Mouse (Mus musculus): ENCODE data around the gene Masp1. TPM values are rescaled to one million over a fixed set of nuclear protein-coding genes. Genes with fewer than 3 reads are reported as not detected.

The Masp1 gene
- polyA plus RNA-seq, 3 experiments from 2014 or later, result not detected

DNA sequence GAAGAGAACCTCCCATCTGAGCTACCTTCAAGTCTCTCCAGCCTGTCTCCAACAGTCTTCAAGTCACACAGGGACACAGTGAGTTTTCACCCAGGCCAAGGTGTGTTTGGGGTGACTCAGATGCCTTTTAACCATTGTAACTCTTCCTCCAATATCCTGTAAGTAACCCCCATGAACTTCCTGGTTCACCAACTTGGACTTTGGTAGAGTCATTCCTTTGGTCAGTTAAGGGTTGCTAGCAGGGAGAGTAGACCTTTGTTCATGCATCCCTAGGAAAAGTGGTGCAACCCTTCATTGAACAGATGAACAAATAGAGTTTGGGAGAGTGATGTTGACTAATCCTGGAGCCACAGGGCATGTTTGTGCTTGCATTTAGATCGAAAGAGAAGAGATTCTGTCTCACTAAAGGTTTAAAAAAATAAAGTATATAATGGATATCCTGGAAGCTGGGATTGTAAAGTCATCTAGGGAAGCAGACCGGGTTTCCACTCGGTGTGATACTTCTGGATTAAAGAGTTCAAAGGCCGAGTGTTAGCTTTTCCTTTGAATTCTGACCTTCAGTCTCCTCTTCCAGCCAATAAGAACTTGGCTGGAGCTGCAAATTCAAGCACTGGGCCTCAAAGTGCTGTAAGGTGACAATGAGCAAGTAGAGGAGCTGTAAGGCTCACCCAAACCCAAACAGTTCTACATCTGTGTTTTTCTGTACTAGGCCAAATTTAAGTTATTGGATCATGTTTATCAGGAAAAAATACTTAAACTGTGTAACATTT lies 9.3 kb downstream of the Masp1 start:
- ATAC-seq, result no peak

DNA sequence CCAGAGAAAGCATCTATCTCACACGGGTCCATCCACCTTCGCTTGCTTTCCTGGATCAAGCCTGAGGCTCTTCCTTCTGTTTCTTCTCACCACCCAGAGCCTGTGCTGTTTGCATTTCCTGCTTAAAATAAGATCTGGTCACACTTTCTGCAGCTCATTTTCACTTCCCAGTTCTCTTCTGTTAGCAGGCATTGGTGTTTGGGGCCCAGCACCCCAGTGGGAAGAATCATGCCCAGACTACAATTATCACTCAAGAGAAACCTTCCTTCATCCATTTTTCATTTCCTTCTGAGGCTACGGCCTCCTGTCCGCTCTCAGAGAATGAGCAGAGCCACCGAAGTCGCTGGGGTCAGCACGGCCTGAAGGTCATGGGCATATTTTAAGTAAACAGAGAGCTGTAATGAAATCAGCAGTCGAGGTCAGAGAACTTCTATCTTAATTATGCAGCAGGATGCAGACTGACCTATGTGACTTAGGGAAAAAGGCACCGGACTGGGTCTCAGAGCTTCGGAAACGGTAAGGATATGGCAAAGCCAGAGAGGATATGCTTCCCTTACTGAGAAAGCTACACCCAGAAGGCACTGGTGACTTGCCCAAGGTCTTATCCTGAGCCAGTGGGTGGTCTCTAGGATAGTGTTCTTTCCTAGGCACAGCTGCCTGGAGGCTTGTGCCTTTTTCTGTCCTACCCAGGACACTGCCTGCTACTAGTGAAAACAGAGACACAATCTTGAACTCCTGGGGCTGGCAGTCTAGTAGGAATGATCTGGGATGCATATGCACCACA lies 14.5 kb downstream of the Masp1 start:
- ATAC-seq, result no peak

DNA sequence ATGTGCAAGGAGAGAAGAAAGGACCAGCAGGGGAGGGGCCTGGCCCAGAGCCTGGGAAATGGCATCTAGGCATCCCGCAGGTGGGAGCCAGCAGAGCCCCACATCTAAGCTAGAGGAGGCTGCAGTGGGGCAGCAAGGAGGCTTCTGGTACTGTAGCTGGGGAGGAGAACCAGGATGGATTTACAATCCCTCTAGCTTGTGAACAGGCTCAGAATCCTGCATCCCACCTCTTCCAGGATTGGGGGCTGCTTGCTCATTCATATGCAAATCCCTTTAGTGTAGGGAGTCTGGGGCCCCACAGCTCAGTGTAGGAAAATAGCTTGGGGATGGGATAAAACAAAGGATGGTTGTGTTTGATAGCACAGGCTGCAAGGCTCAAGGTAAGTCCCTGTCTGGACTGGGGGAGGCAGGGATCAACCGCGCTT lies 16.3 kb downstream of the Masp1 start:
- ATAC-seq, result no peak

DNA sequence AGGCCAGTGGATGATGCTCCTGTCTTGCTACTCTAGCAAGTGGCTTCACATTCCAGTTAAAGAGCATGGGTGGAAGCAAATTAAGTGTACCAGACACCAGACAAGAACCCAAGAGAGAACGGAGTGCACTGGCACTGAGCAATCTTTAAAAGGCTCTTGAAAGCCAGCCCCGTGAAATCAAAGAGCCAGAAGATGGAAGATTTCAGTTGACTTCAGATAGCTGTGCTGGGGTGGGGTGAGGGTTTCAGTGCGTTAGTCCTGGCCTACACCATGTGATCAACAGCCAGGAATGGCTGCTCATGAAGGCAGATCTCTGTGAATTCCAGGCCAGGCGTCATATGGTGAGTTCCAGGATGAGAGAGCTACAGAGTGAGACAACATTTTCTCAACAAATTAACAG lies 17.3 kb downstream of the Masp1 start:
- ATAC-seq, result no peak

DNA sequence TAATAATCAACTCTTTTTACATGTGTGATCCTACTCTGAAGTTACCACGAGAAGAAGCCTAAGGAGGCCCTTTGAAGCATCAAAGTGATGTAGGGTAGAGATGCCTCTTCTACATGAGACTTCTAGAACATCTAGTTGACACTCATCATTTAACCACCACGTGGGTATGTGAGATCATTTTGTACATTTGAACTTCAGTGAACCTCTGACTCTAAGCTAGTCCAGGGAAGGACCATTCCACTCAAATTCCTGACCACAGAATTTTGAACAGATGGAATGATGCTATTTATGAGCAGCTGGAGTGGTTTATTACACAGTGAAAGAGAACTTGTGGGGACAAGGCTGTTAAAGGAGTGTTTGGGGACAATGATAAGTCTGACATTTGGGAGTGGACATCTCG lies 18.1 kb downstream of the Masp1 start:
- ATAC-seq, result no peak

DNA sequence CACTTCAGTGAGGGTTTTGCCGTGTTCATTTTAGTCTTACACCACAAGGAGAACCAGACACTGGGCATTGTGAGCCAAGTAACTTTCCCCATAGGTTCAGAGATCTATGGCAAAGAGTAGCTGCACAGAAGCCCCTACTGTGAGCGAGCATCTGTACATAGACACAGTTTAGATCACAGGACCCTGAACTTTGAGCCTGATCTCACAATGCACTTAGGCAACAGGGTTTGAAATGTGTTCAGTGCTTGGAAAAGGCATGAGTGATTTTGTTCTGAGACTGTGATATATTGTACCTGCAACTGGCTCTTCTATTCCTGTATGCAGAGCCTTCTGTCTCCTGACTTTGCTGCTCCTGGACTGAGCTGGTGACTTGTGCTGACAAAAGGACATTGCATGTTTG lies 19.3 kb downstream of the Masp1 start:
- no peak for ATAC-seq

DNA sequence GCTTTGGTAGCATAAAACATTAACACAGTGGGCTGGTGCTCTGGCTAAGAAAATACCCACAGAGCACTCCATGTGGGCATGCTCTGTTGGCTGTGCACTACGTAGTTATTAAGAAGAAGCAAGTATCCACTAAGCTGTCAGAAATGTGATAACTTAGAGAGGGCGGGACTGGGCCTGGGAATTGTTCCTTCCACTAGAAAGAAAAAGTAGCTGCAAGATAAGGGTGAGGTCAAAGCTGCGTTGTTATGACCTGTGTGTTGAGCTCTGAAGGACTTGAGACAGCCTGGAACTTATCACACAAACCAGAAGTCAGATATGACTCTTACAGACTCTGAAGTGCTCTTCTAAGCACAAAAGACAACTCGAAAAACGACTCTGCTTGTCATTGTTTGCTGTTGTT lies 20.1 kb downstream of the Masp1 start:
- ATAC-seq, result no peak

DNA sequence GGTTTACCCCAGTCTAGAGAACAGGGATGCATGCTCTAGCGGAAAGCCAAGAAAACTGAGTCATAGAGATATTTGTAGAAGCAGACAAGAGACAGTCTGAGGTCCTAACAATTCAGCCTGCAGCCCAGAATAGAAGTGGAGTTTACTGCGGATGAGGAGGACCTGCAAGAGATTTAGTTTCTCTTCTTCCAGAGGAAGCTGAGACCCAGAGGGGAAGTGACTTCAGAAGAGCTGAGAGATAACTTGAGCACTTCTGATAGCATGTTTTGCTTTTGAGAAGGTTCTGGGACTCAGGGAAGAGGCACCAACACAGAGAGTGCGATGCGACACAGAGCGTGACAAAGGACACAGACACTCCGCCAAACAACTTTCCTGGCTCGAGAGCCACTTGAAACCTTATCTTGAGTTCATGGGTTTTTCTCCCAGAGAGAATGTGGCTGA lies 21.9 kb downstream of the Masp1 start:
- no peak for ATAC-seq

DNA sequence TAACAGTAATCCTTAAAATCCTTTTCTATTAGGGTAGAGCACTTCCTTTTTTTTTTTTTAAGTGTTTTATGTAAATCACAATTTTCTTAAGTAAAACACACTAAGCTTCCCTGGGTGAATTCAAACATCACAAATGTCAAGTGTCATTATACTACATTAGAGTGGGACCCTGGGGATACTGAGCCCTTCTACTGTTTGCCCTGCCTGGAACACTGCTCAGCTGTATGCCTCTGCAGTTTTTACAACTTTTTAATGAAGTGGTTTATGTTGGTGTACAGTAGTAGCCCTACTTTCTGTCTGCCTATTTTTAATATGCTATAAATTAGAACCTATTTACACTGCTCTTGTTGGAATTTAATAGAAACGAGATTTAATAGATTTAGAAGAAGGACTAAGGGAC lies 22.7 kb downstream of the Masp1 start:
- ATAC-seq, result no peak

DNA sequence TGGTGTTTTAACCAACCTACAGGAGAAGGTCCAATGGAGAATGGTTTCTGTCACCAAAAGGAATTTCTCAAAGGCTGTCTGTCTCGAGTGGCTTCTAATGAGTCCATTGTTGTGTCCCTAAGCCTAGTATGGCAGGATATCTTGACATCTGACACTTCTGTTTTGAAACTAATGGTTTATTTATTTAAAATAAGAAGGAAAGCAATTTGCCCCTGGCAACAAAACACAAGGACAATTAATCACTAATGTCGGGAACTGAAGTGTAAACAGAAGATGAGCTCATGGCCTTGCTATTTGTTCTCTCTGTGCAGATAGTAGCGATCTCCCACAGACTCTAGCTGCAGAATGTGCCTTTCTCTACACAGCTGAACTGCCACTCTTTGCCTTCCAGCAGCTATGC lies 23.2 kb downstream of the Masp1 start:
- ATAC-seq, result no peak

DNA sequence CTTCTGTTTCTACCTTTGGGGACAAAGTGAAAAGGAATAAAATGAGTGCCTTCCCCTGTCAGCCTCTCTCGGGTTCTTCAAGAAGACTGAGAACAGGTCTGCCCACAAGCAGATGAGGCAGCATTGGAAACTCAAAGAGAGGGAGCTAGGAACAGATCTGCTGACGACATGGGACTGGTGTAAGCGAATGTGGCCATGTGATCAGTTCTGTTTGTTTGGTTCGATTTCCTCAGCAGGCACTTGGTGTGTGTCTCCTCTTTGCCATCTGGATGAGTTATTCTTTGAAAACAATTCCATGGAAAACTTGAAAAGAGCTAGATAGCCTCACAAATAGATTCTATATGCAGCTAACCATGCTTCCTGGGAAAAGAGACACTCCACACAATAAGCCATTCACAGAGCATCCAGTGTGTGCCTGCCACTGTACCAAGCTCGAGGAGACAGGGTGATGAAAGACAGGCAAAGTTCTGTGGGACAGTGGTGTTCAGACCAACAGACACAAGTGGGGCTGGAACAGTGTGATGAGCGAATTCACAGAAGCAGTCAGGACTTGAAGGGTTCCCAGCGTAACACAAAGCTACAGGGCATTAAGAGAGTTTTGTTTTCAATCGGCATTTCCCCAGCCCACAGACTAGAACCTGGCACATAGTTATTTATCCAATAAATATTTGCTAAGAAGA lies 24.2 kb downstream of the Masp1 start:
- ATAC-seq, result no peak

DNA sequence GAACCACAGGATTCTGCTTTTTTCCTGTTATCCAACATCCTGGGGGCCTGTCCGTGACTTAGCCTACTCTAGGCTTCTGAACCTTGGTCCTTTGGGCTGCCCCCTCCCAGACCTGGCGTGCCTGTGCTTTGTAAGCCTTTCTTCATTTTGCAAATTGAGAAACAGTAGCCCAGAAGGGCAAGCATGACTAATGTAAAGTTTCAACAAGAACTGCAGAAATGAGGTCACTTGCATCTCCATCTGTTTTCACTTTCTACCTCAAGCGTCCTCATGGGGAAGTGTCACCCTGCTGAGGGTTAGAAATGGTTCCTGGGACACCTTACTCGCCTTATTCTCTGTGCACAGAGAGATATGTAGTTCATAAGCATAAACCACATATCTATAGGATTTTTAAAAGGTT lies 27.8 kb downstream of the Masp1 start:
- no peak for ATAC-seq

DNA sequence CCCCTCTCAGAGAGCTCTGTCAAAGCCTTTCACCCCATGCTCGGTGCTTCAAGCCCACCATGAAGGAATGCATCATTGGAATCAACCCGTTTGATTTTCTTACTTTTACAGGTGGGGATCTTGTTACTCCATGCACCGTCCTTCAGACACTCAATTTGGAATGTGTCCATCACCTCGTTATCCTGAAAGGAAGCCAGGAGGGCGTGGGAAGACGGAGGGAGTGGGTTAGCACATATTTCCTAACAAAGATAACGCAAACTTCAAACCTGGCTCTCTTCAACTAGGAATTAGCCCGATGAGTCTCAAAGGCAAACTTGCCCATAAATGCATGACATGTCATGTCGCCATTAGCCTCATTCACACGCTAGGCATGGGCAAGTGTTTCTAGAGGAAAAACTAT lies 37.3 kb downstream of the Masp1 start:
- ATAC-seq, result no peak

DNA sequence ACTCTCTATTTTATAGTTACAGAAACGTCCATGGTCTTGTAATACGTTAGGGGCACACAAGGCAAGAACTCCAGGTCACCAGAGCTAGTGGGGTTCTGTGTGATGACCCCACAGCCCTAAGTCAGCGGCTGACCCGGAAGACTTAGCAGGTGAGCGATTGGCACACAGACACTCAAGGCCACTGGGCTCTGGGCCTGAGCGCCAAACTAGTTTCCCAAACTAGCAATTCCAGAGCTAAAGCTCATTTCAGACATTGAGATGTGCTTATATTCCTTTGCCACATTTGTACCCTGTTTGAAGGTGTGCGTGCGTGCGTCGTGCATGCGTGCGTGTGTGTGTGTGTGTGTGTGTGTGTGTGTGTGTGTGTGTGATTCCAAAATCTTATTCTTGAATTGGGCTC lies 37.8 kb downstream of the Masp1 start:
- ATAC-seq, result no peak

DNA sequence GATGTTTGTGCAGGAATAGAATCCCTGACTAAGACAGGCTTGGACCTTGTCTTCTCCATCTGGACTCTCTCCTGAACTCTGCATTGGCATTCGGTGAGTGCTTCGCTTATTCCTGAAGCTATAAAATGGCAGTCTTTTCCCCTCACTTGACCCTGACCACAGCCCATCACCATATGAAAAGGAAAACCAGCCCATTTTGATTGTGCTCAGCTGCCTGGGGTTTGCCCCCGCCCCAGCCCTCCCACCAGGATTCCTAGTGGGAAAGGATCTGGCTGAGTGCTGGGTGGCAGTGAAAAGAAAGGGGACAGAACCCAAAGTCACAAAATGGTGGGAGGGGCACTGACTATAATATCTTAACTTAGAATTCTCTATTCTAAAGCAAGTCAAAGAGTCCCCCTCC lies 38.4 kb downstream of the Masp1 start:
- ATAC-seq, result no peak

DNA sequence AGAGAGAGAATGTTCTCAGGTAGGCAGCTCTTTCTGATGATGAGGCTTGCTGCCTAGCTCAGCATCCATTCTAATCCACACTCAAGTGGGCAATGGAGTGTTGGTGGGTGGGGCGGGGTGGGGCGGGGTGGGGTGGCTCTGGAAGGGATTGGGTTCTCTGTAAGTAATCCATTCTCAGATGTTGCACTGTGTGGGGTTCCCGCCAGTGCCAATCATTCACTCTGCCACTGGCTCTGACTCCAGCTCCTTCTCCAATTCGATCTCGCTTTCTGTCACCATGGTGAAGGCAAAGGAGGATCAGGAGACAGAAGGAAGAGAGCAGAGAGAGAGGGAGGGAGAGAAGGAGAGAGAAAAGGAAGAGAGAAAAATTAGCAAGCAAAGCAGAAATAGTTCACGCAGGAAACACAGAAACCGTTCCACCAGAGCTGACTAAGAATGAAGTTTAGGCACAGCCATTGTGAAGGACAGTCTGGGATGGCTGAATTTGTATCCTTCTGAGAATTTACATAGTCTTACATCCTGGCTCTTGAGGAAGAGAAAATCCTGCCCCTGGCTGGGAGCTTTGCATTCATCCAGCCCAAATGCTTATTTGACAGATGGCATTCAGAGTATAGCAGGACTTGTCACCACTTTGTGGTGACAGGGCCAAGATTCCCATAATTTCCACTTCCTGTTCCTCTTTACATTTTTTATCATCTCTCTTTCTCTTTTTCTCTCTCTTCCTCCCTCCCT lies 40.6 kb downstream of the Masp1 start:
- ATAC-seq, result no peak

DNA sequence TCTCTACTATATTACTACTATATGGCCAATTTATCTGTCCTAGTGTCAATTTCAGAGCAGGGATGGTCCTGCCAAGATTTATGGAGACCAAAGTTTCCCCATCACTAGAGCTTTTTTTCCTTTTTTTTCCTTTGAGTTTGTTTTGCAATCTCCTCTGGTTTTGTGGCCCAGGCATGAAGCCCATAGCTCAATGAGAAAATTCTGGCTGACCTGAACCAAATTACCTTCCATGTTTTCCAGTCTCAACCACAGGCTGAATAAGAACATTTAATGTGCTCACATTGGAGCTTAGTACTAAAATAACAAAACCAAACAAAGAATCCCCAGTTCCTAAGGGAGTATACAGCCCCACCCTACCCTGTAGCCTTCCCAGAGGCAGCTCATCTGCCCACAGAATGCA lies 44.0 kb downstream of the Masp1 start:
- no peak for ATAC-seq

DNA sequence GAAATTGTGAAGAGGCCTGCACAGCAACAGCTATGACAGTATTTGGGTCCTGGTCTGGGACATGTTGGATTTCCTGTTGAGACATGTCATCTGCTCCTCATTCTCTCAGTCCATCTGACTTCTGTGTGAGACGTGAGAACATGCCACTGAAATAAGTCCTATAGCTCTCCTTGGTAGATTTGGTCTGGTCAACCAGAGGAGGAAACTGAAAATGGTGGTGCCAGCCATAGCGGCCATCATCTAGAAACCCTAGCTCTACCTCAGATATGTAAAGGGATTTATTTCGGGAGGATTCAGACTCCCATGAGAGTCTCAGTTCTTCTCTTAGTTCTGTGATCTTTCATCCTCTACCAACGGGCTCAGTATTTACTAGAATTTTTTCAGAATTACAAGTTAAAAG lies 45.0 kb downstream of the Masp1 start:
- no peak for ATAC-seq

DNA sequence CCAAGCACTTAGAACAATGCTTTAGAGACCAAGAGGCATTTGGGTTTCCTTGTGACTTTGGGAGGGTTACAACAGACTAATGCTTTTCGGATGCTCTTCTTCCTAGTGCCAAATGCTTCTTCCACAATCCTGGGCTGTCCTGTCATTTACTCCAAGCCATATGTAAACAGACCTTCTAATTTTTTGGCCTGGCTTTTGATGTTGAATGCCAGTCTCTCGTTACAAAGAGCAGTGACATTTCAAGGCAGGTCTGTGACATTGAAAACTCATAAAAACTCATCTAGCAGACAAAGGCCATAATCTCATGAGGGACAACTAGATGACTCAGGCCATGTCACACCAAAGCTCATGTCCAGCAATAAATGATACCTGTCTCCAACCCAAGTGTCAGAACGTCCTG lies 48.6 kb downstream of the Masp1 start:
- no peak for ATAC-seq

DNA sequence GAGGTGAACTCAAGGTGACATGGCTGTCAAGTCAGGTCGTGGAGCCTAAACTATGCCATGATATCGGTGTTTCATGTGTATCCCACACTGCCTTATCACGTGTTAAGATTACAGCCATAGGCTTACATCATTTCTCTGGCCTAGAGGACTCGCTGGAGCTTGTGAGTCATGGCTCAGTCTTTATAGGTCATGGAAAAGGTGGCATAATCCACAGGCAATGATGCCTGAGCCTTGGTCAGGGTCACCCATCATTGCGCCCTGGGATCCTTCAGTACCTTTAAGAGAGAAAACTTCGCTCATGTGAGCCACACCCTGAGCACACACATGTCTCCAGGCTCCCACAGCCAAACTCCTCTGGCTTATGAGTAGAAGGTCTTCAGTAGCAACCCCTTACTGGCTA lies 49.1 kb downstream of the Masp1 start:
- ATAC-seq, result no peak

DNA sequence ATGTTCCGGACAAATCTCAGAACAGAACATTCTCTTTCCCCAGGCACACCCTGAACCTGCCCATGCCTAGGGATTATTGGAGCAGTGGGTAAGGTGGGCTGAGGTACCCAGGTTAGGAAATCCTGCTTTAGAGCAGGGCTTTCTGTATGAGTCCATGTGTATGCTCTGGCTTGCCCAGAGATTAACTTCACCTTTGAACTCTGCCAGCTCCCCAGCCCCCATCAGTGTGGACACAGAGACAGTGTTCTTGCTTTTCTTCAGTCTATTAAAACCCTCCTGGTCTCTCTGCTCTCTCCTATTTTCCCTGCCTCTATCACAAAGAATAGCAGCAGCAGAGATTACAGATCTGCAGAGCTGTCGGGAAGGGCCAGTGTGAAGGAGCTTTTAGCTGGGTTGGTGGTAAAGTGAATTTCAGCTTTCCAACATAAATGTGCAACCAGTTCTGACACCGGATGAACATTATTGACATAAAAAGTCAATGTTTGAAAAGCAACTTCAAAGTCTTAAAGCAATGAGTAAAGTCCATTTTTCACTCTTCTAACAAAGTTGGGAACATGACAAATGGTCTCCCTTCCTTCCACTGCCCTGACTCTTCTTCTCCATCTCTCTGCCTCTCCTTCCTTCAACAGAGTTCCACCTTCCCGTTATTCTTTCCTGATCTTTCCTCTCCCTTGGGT lies 56.8 kb downstream of the Masp1 start:
- no peak for ATAC-seq

DNA sequence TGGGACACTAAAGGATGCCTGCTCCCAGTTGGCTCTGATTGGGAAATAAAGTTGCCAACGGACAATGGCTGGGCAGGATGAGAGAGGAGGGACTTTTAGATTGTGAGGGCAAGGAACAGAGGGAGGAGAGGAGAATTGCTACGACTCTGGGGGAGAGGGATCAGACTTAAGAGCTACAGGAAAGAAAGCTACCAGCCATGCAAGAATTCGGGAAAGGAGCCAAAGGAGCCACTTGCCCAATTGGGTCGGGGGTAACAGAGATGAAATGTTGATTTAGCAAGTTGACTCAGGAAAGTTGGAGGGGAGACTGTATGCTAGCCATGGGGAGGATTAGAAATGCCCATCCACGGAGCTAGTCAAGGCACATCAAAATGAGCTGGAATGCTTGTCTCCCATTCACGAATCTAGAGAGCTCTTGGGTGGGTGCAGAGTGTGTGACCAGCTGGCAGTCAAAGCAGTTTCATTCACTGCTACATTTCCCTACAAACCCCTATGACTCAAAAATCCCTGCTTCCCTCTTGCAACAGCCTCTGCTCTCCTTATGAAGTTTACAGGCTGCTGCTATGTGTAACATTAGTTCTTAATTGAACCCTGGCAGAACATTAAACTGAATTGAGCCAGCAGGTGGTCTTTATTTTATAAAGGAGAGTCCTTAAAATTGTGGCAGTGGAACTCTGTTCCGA lies 61.6 kb downstream of the Masp1 start:
- no peak for ATAC-seq
